Mouse (Mus musculus) brain, embryonic 18.5 days (tissue): ENCODE measurements around the gene Thumpd3.

Source experiments
- DNase-seq: peaks from one replicate; pipeline ENCODE4 v3.0.0-alpha.2; 2012; ENCODE audit warnings: low read depth, low spot score

Thumpd3 gene

DNA sequence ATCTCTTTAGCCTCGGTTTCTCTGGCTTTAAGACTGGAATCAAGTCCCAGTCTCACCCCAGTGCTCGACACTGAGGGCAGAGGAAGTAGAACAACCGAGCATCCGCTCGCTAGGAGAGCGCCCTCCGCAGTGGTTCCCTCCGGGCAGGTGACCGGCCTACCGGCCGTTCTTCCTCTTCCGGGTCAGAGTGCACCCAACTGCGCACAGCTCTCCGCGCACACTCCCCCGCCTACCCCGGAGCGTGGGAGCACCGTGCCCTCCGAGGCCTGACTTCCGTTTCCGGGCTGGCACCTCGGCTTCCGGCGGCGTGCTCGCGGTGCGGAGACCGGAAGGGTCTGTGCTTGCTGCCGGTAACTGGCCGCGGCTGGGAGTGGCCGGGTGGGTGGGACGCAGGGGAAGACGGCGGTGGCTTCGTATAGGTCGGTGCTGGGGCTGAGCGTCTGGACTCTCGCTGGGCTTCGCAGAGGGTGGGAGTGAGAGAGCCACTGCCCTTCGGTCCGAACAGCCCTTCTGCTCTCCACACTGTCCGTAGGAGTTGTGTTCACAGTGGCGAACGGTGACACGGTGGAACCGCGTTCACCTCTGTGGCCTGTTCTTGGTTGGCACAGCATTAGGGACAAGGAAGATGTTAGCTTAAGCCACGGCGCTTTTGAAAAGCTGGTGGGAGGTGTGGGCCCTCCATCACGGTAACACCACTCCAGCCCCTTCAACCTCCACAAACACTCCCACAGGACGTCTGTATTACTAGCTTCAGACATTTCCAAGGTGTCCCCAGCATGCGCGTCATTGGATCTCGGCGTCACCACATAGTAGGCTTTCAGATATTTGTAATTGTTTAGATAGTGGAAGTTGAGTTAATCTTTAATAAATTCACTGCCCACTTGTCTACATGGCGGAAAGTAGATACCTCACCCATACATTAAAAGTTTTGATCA is at the start of gene Thumpd3:
TSS of gene Thumpd3 (plus strand) at position 185 of the 935 bp plus-strand sequence.
- DNase-seq = peak; percentile 95

DNA sequence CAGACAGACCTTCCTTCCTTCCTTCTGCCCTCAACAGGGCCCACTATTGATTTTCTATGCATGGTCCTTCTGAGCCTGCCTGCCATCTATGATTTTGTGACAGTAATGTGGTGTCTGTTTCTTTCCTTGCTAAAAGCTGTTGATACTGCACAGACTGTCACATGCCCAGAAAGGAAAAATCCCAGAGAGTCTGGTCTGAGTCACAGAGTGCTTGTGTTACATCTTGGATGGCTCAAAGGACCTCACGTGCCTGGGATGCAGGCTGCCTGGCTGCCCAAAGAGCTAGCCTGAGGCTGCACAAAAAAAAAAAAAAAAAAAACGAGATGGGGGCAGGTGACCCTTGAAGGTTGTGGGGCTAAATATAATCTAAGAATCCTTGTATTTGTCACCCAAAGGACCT is 46.8 kb upstream of the Thumpd3 start:
- DNase-seq = no peak

DNA sequence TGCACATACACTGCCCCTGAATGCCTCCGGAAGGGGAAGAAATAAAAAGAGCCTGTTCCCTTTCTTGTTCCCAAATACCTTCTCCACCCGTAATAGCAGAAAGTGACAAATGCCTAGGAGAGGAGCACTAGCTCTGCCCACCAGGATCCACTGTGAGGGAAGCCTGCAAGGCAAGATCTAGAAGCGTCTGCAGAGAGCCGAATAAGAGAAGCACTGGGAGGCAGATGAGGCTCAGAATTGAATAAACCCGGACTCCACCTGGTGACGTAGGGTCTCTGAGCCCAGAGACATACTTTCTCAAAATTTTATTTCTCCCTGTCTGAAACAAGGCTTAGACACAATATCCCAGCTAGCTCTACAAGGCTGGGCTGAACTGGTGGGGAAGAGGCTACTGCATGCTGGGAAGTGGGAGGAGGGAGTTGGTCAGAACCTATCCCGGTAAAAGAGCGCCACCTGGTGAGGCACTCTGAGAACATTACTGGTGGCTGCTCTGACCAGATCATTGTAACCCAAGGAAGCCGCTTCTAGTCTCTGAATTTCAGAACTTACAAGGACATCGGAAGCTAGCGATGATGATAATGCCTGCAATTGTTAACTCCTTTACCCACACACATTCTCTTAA is 45.2 kb upstream of the Thumpd3 start:
- peak; percentile 79 for DNase-seq

- no peak for DNase-seq
Measured at GRCm38 (mm10) chr6:113001719-113002118, 44.3 kb upstream of the Thumpd3 start.

- DNase-seq = no peak
Measured at GRCm38 (mm10) chr6:113003313-113004111, 42.5 kb upstream of the Thumpd3 start.

DNA sequence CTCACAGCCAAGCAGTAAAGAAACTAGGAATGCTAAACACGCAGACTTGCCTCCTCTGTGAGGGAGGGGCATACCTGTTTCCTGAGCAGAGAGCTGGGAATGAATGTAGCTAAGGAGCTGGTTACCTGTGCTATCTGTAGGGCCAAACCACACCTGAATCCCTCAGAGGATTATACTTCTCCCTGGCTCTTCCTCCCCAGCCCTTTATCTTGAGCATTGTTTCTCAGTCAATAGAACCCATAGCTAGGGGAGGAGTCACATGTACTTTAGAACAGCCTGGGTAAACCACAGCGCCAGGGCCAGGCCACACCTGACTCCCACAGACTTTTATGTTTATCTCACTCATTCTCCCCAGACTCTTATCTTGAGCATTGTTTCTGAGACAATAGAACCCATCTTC is 39.2 kb upstream of the Thumpd3 start:
- DNase-seq = no peak

GRCm38 (mm10) chr6:113011886-113012285 is 34.1 kb upstream of the Thumpd3 start:
- no peak for DNase-seq

DNA sequence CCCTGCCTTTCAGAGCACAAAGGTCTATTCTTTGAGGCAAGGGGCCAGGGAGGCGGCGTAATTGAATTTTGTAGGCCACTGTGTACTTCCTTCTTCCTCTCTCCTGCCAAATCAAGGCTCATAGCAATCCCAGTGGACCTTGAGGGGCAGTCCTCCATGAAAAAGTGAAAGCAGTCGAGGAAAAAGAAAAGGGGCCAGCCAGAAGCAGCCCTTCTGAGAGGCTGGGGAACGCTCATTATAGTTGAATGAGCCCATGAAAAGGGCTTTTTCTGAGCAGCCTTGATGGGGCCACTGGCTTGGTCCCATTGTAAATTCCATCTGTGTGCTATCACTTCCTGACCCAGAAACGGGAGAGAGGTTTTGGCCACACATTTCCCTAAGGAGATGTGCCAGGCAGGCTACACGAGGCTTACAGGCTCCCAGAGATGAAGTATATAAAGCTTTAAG is 33.5 kb upstream of the Thumpd3 start:
- DNase-seq = peak; percentile 74

DNA sequence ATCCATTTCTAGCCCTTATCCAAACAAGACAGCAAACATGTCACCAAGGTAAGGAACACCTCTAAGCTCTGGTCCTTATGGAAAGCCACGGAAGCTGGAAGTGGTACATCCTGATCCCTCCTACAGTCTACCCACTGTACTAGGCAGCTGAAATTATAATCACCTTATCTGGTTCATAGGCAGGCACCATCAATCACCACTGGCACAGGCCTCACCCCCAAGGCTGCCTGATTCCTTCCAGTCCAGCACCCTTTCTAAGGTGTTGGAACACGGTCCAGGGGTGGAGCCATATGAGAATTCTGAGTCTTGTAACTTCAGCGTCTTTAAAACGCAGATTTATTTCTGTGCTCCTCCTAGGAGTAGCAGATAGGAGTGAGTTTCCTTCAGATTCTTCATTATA is 32.5 kb upstream of the Thumpd3 start:
- no peak for DNase-seq

- no peak for DNase-seq
Measured at GRCm38 (mm10) chr6:113017500-113018047, 28.5 kb upstream of the Thumpd3 start.

- DNase-seq = no peak
Measured at GRCm38 (mm10) chr6:113018139-113018538, 27.9 kb upstream of the Thumpd3 start.

DNA sequence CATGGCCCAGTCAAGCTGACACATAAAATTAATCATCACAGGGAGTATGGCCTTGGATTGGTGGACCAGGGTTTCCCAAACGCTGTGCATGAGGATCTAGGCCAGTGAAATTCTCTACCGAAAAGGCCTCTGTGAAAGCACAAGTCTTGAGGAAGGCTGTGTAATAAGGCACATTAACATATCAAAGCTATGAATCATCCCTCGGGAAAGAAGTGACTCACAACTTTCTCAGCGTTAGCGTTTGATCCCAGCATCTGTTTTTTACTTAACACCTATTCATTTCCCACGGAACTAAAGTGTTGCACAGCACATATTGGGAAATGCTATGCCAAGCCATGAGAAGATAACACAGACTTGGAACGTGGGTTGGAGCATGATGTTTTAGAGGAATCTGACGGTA is 21.2 kb upstream of the Thumpd3 start:
- no peak for DNase-seq

GRCm38 (mm10) chr6:113025774-113026173 is 20.3 kb upstream of the Thumpd3 start:
- no peak for DNase-seq

DNA sequence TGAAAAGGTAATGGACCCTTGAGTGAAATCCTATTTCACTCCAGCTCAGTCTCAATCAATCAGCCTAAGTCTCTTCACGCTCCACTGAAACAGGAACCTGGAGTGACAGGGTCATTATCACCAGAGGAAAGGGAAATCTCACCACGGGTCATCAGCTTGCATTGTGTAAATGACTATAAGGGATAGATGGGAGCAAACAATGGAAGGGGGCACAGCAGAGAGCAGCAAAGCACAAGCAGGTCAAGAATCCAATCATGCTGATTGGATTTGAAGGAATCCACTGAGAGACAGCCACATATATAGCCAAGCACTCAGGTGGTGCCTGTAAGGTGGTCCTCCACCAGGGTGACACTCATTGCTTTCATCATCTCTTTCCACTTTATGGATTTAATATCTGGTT is 18.6 kb upstream of the Thumpd3 start:
- DNase-seq = no peak

DNA sequence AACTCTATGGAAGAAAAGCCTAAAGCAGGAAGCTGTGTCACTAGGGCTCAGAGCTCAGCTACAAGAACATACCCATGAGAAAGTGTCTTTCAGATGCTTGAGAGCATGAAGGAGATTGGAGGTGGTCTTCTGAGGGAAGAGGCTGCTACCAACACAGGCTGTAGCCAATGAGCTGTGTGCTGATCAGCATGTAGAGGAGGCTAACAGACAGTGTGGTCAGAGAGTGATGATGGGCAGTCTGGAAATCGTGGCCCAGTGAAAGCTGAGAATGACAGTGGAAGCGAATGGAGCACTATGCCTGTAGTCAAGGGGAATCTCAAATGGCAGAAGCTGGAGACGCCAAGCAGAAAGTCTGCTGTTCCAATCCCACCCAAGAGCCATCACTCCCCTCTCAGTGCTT is 17.0 kb upstream of the Thumpd3 start:
- DNase-seq = no peak

DNA sequence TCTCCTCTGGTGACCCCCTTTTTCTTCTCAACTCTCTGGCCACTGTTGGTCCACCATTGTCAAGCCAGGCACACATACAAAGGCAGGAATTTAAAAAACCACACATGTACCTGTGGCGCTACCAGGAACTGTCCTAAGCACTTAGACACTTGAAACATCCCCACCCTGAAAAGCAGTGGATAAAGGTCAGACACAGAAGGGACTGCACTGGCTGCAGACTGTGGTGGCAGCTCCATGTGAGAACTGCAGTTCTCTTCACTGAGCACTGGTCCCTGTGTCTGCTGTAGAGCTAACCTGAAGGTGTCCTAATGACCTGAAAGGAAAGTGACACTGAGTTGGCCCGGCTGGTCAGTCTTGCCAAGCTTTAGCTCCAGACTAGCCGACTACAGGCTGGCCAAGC is 15.5 kb upstream of the Thumpd3 start:
- no peak for DNase-seq

DNA sequence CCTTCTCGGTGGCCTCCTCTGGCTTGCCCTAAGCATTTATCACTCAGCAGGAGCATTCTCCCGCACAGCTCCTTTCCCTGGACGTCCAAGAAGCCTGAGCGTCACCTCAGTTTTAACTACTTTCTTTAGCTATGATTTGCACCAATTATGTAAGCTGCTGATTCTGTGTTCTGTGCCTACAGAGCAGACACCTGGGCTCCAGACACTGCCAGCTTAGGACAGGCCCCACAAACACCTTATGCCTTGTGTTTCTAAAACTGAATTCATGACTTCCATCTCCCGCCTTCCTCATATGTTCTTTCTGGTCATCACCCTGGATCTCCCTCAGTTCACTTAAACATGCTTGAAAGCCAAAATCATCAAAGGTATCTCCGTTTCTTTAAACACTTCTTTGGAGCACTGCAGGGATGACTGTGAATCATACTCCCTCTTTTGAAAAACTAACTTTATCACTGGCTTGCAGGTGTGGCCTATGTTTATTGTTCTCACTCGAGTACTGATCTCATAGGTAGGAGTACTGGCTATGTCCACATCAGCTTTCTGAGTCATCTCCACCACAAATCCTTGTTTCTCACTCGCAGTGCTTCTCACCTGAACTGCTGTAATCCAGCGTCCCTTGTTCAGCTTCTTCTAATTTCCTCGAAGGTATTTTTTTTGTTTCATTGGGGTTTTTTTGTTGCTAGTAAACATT is 14.9 kb upstream of the Thumpd3 start:
- DNase-seq = no peak

DNA sequence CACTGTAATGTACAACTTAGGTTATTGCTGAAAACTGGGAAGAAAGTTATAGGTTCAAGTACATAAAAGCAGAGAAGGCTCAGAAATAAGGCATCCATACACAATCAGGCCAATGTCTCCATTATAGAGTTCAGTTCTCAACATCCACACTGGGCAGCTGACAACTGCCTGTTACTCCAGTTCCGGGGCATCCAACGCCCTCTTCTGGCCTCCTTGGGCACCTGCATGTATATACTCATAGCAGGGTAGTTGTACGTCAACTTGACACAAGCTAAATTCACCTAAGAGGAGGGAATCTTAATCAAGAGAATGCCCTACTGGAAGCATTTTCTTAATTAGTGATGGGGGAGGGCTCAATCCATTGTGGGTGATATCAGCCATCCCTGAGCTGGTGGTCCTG is 13.9 kb upstream of the Thumpd3 start:
- DNase-seq = no peak

- DNase-seq = no peak
Measured at GRCm38 (mm10) chr6:113033185-113033584, 12.8 kb upstream of the Thumpd3 start.

DNA sequence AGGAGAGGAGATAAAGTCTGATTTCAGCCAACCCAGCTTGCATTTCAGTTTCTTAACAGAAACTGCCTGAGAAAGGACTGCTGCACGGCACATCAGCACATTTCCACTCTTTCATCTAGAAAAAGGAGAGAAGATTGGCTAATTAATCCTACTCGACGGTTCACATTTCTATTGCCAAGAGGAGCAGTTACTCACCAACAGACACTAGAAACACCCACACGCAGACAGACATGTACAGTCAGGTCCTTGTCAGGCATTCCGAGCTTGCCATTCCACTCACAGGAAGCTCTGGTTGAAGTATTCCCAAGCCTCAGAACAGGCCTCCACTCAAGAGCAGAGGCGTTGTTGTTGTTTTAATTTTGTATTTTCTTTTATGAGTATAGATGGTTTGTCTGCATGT is 11.6 kb upstream of the Thumpd3 start:
- no peak for DNase-seq

GRCm38 (mm10) chr6:113036463-113037175 is 9.4 kb upstream of the Thumpd3 start:
- no peak for DNase-seq
